Mouse (Mus musculus) testis, adult 2 months (tissue): ENCODE measurements around the gene Tmem220. TPM values are rescaled to one million over a fixed set of nuclear protein-coding genes. Genes with fewer than 3 reads are reported as not detected.
"Not testable (repeated sequence)": the region's sequence is repeated elsewhere in the genome, so short reads cannot be mapped to it uniquely, and the experiment has no call there.

ENCODE experiments used
- H3K27ac ChIP-seq: fragments of 200-500 bp; 2 replicates; pipeline ENCODE4 v1.5.1; 2012; ENCODE audit warnings: low read depth, low read length; ENCODE audit not compliant: control insufficient read depth, insufficient read depth
- H3K27me3 ChIP-seq: fragments of 200-500 bp; 2 replicates; pipeline ENCODE4 v1.6.1; 2012; ENCODE audit warnings: mild to moderate bottlenecking, low read length, moderate library complexity; ENCODE audit not compliant: control insufficient read depth, insufficient read depth
- H3K36me3 ChIP-seq: fragments of 200-500 bp; 2 replicates; pipeline ENCODE4 v1.6.1; 2012; ENCODE audit warnings: mild to moderate bottlenecking, low read length; ENCODE audit not compliant: control insufficient read depth, insufficient read depth
- H3K4me1 ChIP-seq: fragments of 200-500 bp; 2 replicates; pipeline ENCODE4 v1.6.1; 2012; ENCODE audit warnings: low read length; ENCODE audit not compliant: control insufficient read depth, insufficient read depth
- H3K4me3 ChIP-seq: fragments of 200-500 bp; 2 replicates; pipeline ENCODE4 v1.5.1; 2012; ENCODE audit warnings: low read depth, mild to moderate bottlenecking, low read length, moderate library complexity, mixed read lengths; ENCODE audit not compliant: control insufficient read depth
- CTCF ChIP-seq: fragments of 200-500 bp; IDR thresholded peaks from 2 replicates; pipeline ENCODE4 v1.5.1; 2012; ENCODE audit warnings: low read depth, mild to moderate bottlenecking, inconsistent platforms, low read length, moderate library complexity; ENCODE audit not compliant: control insufficient read depth, insufficient read depth, insufficient replicate concordance
- POLR2A ChIP-seq: fragments of 200-500 bp; IDR thresholded peaks from 2 replicates; pipeline ENCODE4 v1.6.1; 2012; ENCODE audit warnings: low read depth, mild to moderate bottlenecking, inconsistent platforms, low read length, moderate library complexity; ENCODE audit not compliant: control insufficient read depth
- polyA plus RNA-seq: library from polyadenylated mRNA; depleted of rRNA; stranded (reverse); fragments of >200 nt; gene quantifications from 2 replicates; pipeline ENCODE4 v1.2.3, GENCODE M21; 2012

Tmem220 gene
- polyA plus RNA-seq, 1 experiment, result 0.22 TPM

GRCm38 (mm10) chr11:67020948-67021347 lies 4.0 kb upstream of the Tmem220 start:
- no peak for TF ChIP-seq POLR2A
- peak; percentile 61; the same call in 1 of the 2 replicates for TF ChIP-seq CTCF
- H3K36me3 ChIP-seq, result no peaks in the 10 kb centered on the region
- peaks cover 2% of the 10 kb centered on the region for H3K4me1 ChIP-seq
- H3K4me3 ChIP-seq, result no peak overlapping the region
- no peak overlapping the region for H3K27ac ChIP-seq
- H3K27me3 ChIP-seq, result no peaks in the 10 kb centered on the region

DNA sequence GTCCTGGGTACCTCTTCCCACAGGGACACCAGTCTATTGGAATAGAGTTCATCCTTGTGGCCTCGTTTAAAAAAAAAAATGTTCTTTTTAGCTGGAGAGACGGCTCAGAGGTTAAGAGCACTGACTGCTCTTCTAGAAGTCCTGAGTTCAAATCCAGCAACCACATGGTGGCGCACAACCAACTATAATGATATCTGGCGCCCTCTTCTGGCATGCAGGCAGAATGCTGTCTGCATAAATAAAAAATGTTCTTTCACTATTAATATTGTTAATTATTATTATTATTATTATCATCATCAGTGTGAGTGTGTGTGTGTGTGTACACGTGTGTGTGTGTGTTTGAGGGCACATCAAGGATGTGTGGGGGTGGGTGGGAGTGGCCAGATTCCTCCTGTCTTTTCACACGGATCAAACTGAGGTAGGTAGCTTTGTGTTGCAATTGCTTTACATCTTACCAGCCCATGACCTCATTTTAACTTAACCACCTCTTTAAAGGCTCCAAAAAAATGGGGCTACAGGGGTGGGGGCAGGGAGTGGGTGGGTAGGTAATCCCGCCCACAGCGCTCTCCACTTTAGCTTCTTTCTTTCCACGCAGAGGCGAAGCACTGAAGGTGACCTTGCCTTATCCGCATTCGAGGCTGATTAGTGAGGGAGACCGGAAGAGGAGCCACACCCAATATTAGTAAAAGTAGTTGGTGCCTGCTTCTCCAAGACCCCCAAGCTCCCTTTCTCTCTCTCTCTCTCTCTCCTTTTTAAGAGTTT lies 2.4 kb upstream of the Tmem220 start:
- H3K4me3 ChIP-seq, result no peak overlapping the region
- no peaks in the 10 kb centered on the region for H3K36me3 ChIP-seq
- peaks cover 2% of the 10 kb centered on the region for H3K4me1 ChIP-seq
- H3K27ac ChIP-seq, result no peak overlapping the region
- H3K27me3 ChIP-seq, result no peaks in the 10 kb centered on the region
- TF ChIP-seq POLR2A (no peak), CTCF (no peak)

- H3K27ac ChIP-seq, H3K27me3 ChIP-seq, H3K4me3 ChIP-seq, H3K4me1 ChIP-seq, H3K36me3 ChIP-seq: not testable (repeated sequence)
Observed at GRCm38 (mm10) chr11:67023191-67023590, 1.8 kb upstream of the Tmem220 start.

- H3K4me1 ChIP-seq, result peaks cover 2% of the 10 kb centered on the region
- TF ChIP-seq POLR2A (no peak), CTCF (no peak)
- no peaks in the 10 kb centered on the region for H3K36me3 ChIP-seq
- H3K27me3 ChIP-seq, result no peaks in the 10 kb centered on the region
- H3K4me3 ChIP-seq, result no peak overlapping the region
- no peak overlapping the region for H3K27ac ChIP-seq
Observed at GRCm38 (mm10) chr11:67023802-67024340, 1.1 kb upstream of the Tmem220 start.

DNA sequence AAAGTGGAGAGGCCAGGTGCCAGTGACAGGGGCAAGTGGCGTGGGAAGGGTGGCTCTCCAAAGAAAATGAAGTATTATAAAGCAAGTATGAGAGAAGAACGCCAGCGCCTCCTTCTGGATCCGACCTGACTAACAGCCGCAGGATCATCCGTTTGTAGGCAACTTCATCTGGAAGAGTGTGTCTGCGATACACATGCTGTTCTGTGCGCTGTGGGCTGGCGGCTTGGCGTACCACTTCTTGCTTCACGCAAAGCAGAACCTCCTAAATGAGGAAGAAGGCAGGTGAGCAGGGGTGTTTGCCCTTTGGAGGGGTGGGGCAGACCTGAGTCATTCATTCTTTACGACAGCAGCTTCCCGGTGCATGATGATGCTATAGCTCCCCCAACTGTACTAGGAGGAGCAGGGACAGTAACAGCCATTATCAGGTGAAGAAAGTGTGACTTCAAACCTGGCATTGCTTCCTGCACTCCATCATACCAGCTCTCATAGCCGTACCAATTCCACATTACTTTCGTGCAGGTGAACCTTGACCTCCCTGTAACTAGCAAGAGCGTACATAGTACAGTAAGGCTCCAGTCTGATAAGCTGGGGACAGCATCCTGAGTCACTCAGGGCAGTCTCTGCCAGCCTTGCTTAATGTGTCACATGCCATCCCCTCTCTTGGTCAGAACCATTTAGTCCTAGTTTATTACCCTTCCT lies 6.1 kb downstream of the Tmem220 start:
- no peaks in the 10 kb centered on the region for H3K36me3 ChIP-seq
- no peaks in the 10 kb centered on the region for H3K27me3 ChIP-seq
- no peaks in the 10 kb centered on the region for H3K4me1 ChIP-seq
- no peak overlapping the region for H3K27ac ChIP-seq
- H3K4me3 ChIP-seq, result no peak overlapping the region
- TF ChIP-seq POLR2A (no peak), CTCF (no peak)

GRCm38 (mm10) chr11:67031603-67031915 lies 6.6 kb downstream of the Tmem220 start:
- no peak overlapping the region for H3K4me3 ChIP-seq
- no peak overlapping the region for H3K27ac ChIP-seq
- no peaks in the 10 kb centered on the region for H3K36me3 ChIP-seq
- TF ChIP-seq CTCF, result no peak
- TF ChIP-seq POLR2A, result no peak
- no peaks in the 10 kb centered on the region for H3K27me3 ChIP-seq
- no peaks in the 10 kb centered on the region for H3K4me1 ChIP-seq

GRCm38 (mm10) chr11:67034775-67035485 lies 10.0 kb downstream of the Tmem220 start:
- H3K27ac ChIP-seq, result no peak overlapping the region
- no peak overlapping the region for H3K4me3 ChIP-seq
- no peak for TF ChIP-seq CTCF
- TF ChIP-seq POLR2A, result no peak
- no peaks in the 10 kb centered on the region for H3K27me3 ChIP-seq
- H3K36me3 ChIP-seq, result no peaks in the 10 kb centered on the region
- H3K4me1 ChIP-seq, result no peaks in the 10 kb centered on the region
